Mouse (Mus musculus) hindbrain, embryonic 10.5 days (tissue): ENCODE results near the gene Rslcan18. TPM values are rescaled to one million over a fixed set of nuclear protein-coding genes. Genes with fewer than 3 reads are reported as not detected.
A peak's percentile ranks its signal among the peaks of the same experiment; 100 is the strongest.

Experiments
- DNase-seq: peaks from one replicate; pipeline ENCODE4 v3.0.0-alpha.2; 2017; ENCODE audit warnings: low spot score
- H3K27ac ChIP-seq: fragments of 300-500 bp; sonication (generic); 2 replicates; pipeline ENCODE4 v1.5.1; 2016; ENCODE audit warnings: mild to moderate bottlenecking, moderate library complexity
- H3K27me3 ChIP-seq: fragments of 300-500 bp; sonication (generic); 2 replicates; pipeline ENCODE4 v1.6.1; 2016; ENCODE audit warnings: mild to moderate bottlenecking; ENCODE audit not compliant: poor library complexity, insufficient read depth, severe bottlenecking
- H3K36me3 ChIP-seq: fragments of 300-500 bp; sonication (generic); 2 replicates; pipeline ENCODE4 v1.6.1; 2016; ENCODE audit warnings: mild to moderate bottlenecking, moderate library complexity
- H3K4me1 ChIP-seq: fragments of 300-500 bp; sonication (generic); replicated peaks from 2 replicates; pipeline ENCODE4 v1.6.1; 2016; ENCODE audit warnings: mild to moderate bottlenecking
- H3K4me3 ChIP-seq: fragments of 300-500 bp; sonication (generic); 2 replicates; pipeline ENCODE4 v1.5.1; 2016; ENCODE audit warnings: mild to moderate bottlenecking, moderate library complexity
- H3K9me3 ChIP-seq: fragments of 300-500 bp; sonication (generic); 2 replicates; pipeline ENCODE4 v1.6.1; 2016; ENCODE audit warnings: mild to moderate bottlenecking, moderate library complexity
- WGBS: fragments of 180-500 bp; shearing (Covaris S2); methylation state at CpG from one replicate; pipeline ENCODE4 v1.1.7; 2016; 5-methylcytosine and 5-hydroxymethylcytosine counted together
- polyA plus RNA-seq: library from polyadenylated mRNA; unstranded; fragments of >200 nt; fragmentation: Nextera tagmentation; extraction: Ambion mirVana; gene quantifications from 2 replicates; pipeline ENCODE4 v1.2.1, GENCODE M21; 2016

Rslcan18 gene
- polyA plus RNA-seq, 1 experiment from 2014 or later: not detected

DNA sequence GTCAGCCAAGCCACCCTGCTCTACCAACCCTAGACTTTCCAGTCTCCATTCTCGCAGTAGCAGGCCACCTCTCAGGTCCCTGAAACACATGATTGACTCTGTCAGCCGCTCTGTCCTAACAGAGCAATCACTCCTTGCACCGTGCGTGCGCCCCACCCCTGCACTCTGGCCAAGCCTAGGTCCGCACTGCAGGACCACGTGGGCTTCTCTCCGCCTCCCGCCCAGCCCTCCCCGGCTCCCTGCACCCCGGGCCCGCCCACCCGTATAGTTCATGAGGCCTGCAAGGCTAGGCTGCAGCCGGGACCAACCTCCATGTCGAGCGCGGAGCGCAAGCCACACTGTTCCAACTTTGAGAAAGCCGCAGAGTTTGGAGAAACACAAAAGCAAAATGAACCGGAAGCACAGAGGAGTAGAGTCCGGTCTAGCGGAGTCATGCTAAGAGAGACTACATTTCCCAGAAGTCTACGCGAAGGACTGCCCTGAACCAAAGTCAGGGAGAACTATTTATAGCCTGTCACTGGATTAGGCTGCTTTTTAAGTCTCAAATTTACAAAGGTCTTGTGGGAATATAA lies 34.8 kb downstream of the Rslcan18 start:
- no peaks in the 10 kb centered on the region for H3K27me3 ChIP-seq
- H3K9me3 ChIP-seq: peaks cover 18% of the 10 kb centered on the region
- H3K4me3 ChIP-seq: peak overlapping the region; percentile 78
- H3K36me3 ChIP-seq: peaks cover 30% of the 10 kb centered on the region
- WGBS: 0% methylated on average over 24 of the region's 24 CpGs
- peaks cover 9% of the 10 kb centered on the region; the same call in 1 of the 2 replicates for H3K4me1 ChIP-seq
- DNase-seq: peak; percentile 83
- peak overlapping the region; percentile 93 for H3K27ac ChIP-seq

DNA sequence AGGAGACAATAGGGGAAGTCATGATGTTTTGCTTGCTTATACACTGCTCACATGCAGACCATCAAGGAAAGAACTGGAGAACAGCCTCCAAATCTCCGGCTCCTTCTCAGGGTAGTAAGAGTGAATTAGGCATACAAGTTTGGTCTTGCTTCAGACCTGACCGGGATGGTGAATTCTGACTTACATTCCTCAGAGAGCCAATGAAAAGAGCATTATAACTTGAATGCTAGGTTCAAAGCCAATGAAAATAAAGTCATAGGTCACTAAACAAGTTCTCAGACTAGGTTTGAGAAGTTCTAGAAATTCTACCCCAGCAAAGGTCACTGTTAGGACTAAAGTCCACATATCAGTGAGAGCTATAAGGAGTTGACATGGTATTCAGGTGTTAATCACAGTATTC lies 38.8 kb downstream of the Rslcan18 start:
- WGBS: 95% methylated on average over 2 of the region's 2 CpGs
- Histone ChIP-seq H3K9me3 (peaks cover 35% of the 10 kb centered on the region), H3K36me3 (peaks cover 64% of the 10 kb centered on the region), H3K4me3 (no peak overlapping the region), H3K27ac (no peak overlapping the region), H3K4me1 (peaks cover 9% of the 10 kb centered on the region; the same call in 1 of the 2 replicates), H3K27me3 (no peaks in the 10 kb centered on the region)
- no peak for DNase-seq

DNA sequence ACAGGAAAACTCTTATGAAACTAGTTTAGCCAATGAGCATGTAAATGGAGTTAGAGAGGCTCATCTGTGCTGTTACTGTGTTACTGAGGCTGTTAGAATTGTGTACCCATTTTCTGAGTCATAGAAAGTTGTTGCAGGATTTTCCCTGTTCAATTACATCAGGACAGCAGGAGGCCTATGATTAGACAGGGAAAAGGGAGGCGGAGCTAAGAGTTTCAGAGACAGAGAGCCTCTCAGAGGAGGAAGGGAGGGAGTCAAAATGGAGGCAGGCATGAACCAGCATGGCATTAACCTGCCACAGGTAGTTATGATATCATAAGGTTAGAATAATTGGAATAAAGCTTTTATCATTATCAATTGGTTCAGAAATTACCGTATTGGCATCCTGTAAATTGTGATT lies 43.3 kb downstream of the Rslcan18 start:
- Histone ChIP-seq H3K9me3 (peaks cover 69% of the 10 kb centered on the region), H3K4me1 (no peaks in the 10 kb centered on the region), H3K4me3 (no peak overlapping the region), H3K36me3 (peaks cover 94% of the 10 kb centered on the region), H3K27me3 (no peaks in the 10 kb centered on the region), H3K27ac (no peak overlapping the region)
- 90% methylated on average over 2 of the region's 2 CpGs for WGBS
- no peak for DNase-seq

DNA sequence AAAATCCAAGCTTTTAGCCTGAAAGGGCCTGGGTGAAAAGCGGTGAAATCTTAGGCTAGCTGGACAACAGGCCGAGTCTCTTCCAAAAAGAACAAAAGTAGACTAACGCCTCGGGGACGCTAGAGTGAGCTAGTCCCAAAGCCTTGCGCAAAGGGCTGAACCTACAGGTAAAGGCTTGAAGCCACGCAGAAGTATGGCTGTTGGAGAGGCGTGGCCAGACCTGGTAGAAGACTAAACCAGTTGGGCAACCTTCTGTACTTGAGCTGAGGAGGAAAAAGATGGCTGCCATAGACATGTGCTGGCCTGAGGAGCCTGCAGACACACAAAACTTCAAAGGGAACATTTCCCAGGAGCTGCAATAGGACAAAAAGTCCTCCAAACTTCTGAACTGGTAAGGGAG lies 50.7 kb downstream of the Rslcan18 start:
- WGBS: 84% methylated on average over 8 of the region's 8 CpGs
- H3K9me3 ChIP-seq: peaks cover 28% of the 10 kb centered on the region
- H3K36me3 ChIP-seq: peaks cover 39% of the 10 kb centered on the region
- H3K27ac ChIP-seq: no peak overlapping the region
- no peak for DNase-seq
- H3K27me3 ChIP-seq: no peaks in the 10 kb centered on the region
- peaks cover 2% of the 10 kb centered on the region for H3K4me1 ChIP-seq
- no peak overlapping the region for H3K4me3 ChIP-seq

DNA sequence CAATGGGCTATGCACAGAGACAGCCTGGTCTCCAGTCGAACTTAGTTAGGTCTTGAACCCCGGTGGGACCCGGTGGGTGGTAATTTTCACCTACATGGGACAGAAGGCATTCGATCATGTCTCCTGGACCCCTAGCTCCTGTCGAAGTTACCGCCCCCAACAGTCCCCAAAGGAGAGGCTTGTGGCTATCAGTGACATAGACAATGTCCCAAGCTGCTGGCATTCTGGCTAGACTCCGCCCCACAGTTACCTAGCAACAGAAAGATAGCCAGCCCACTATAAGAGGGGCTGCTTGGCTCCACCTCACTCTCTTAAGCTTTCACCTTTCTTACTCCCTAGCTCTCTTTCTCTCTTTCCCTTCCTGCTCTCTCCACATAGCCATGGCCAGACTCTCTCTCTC lies 53.6 kb downstream of the Rslcan18 start:
- Histone ChIP-seq H3K36me3 (peaks cover 10% of the 10 kb centered on the region; the same call in 1 of the 2 replicates), H3K4me3 (no peak overlapping the region), H3K4me1 (peaks cover 8% of the 10 kb centered on the region), H3K27me3 (no peaks in the 10 kb centered on the region), H3K27ac (no peak overlapping the region), H3K9me3 (peaks cover 17% of the 10 kb centered on the region; the same call in 1 of the 2 replicates)
- WGBS: 56% methylated on average over 7 of the region's 7 CpGs
- no peak for DNase-seq

DNA sequence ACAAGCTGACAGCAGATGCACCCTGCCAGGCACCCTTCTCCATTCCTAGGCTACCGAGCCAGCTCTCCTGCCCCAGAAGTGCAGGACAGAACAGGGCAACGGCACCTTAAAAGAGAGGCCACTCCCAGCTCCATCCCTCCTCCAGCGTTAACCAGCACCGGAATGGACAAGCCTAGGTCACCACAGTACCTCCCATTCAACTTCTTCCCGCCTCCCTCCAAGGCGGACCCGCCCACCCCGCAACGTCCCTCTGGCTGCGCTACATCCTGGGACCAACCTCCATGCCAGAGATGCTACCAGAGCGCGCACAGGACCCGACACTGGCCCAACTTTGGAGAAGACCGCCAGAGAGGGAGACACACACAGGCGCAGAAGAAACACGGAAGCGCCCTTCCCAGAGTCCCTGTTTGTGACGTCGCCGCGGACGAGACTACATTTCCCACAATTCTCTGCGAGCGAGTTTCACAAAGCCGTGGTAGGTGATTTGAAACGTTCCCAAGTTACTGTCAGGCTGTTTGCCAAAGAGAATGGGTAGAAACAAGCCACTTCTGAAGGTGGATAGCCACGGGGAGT lies 55.2 kb downstream of the Rslcan18 start, which contains the start of gene Zfp712:
Gene Zfp712, minus strand, starts transcription at position 385 of the 573 bp plus-strand sequence.
- H3K36me3 ChIP-seq: 0 out of 2 replicates have a peak, but pooled peaks cover 6% of the 10 kb centered on the region
- peak within 1 kb of the TSS; percentile 73 for H3K4me3 ChIP-seq
- H3K9me3 ChIP-seq: peaks cover 16% of the 10 kb centered on the region; the same call in 1 of the 2 replicates
- H3K27ac ChIP-seq: peak within 1 kb of the TSS; percentile 91
- DNase-seq: peak; percentile 89
- WGBS: under 1% methylated on average over 27 of the region's 27 CpGs
- no peaks in the 10 kb centered on the region for H3K27me3 ChIP-seq
- peaks cover 8% of the 10 kb centered on the region for H3K4me1 ChIP-seq

DNA sequence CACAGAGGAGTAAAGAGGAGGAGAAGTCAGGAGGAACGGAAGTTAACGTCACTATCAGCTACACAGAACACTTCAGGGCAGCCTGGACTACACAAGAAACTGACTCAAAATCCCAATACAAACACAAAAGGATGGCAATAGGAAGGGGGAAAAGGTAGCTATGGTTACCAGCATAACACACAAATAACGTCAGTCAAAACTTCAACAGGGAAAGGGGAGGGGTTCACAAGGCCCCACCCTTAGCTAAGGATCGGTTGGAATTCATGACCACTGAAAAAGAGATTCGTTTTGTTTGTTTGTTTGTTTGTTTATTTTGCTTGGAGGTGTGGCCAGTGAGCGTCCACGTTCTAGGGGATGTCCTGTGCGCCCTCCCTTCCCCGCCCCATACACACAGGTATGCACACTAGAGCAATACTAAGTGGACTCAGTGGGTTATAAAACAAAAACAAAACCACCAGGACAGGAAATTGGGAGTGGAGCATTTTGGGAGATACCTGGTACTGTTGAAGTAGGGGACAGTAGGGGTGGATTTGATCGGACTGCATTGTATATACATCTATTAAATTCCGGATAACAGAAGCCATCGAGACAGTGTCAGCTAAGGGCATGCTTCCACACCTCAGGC lies 55.8 kb downstream of the Rslcan18 start:
- DNase-seq: no peak
- Histone ChIP-seq H3K27ac (peak overlapping the region; percentile 91), H3K4me3 (peak overlapping the region; percentile 73), H3K4me1 (peaks cover 8% of the 10 kb centered on the region), H3K27me3 (no peaks in the 10 kb centered on the region), H3K36me3 (0 out of 2 replicates have a peak, but pooled peaks cover under 1% of the 10 kb centered on the region), H3K9me3 (peaks cover 22% of the 10 kb centered on the region; the same call in 1 of the 2 replicates)
- 4% methylated on average over 12 of the region's 12 CpGs for WGBS

Other genes starting within 250 kb of the Rslcan18 start
- 1.1 and 1.5 TPM in 2 replicates for gene Gm10767, start 211.3 kb downstream of the Rslcan18 start, polyA plus RNA-seq
- 3.3 and 3.8 TPM in 2 replicates for gene Zfp712, start 55.1 kb downstream of the Rslcan18 start, polyA plus RNA-seq
- gene Zfp708, start 18.3 kb downstream of the Rslcan18 start, polyA plus RNA-seq: 5.7 TPM in 2 replicates
- gene Gm28557, start 7.7 kb downstream of the Rslcan18 start, polyA plus RNA-seq: 2.3 and 2.8 TPM in 2 replicates
- 1.2 and 1.8 TPM in 2 replicates for gene Zfp759, start 5.4 kb upstream of the Rslcan18 start, polyA plus RNA-seq
- 5.5 and 6.0 TPM in 2 replicates for gene Rsl1, start 56.9 kb upstream of the Rslcan18 start, polyA plus RNA-seq
- gene Zfp455, start 78.2 kb upstream of the Rslcan18 start, polyA plus RNA-seq: 0.78 and 0.97 TPM in 2 replicates
- 1.5 and 2.0 TPM in 2 replicates for gene Zfp458, start 162.2 kb upstream of the Rslcan18 start, polyA plus RNA-seq
- gene Zfp457, start 190.2 kb upstream of the Rslcan18 start, polyA plus RNA-seq: 0.27 and 0.52 TPM in 2 replicates
- gene Zfp595, start 216.3 kb upstream of the Rslcan18 start, polyA plus RNA-seq: 1.1 and 1.5 TPM in 2 replicates
- gene Gm28044, start 244.3 kb upstream of the Rslcan18 start, polyA plus RNA-seq: not detected in 2 replicates
- 0.68 and 0.69 TPM in 2 replicates for gene Zfp953, start 244.3 kb upstream of the Rslcan18 start, polyA plus RNA-seq